Mouse (Mus musculus): ENCODE measurements around the gene Hist1h2ah. TPM values are rescaled to one million over a fixed set of nuclear protein-coding genes. Genes with fewer than 3 reads are reported as not detected.
A peak's percentile ranks its signal among the peaks of the same experiment; 100 is the strongest.
"Not testable (repeated sequence)": the region's sequence is repeated elsewhere in the genome, so short reads cannot be mapped to it uniquely, and the experiment has no call there.

Gene Hist1h2ah
- total RNA-seq (2021) (10 to 100 TPM; 14.2 to 18.9 TPM), polyA plus RNA-seq (2012; rRNA removed) (1.0 and 16.0 TPM in 2 replicates)
- long read RNA-seq, result 0 reads

DNA sequence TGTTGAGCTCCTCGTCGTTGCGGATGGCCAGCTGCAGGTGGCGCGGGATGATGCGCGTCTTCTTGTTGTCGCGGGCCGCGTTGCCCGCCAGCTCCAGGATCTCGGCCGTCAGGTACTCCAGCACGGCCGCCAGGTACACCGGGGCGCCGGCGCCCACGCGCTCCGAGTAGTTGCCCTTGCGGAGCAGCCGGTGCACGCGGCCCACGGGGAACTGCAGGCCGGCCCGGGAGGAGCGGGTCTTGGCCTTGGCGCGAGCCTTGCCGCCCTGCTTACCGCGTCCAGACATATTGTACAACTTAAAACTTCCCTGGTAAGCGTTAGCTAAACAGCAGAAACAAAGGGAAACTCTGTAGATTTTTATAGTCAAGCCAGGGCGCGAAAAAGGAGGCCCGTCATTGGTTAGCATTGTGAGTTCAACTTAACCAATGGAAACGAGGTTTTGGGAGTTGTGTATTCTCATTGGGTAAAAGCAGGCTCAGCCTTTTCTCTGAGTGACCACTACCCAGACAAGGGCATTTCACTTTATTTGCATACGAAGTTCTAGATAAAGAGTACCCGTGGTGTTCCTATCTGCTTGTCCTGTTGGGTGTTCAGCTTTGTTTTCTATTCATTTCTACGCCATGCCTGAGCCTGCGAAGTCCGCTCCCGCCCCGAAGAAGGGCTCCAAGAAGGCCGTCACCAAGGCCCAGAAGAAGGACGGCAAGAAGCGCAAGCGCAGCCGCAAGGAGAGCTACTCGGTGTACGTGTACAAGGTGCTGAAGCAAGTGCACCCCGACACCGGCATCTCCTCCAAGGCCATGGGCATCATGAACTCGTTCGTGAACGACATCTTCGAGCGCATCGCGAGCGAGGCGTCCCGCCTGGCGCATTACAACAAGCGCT, at the start of gene Hist1h2ah, which contains the start of gene Hist1h2bk:
Gene Hist1h2ah (minus strand): TSS at position 302 of the 882 bp plus-strand sequence.
Gene Hist1h2bk (plus strand): TSS at position 604 of the 882 bp plus-strand sequence.
- DNase-seq, result peak; percentile 90

DNA sequence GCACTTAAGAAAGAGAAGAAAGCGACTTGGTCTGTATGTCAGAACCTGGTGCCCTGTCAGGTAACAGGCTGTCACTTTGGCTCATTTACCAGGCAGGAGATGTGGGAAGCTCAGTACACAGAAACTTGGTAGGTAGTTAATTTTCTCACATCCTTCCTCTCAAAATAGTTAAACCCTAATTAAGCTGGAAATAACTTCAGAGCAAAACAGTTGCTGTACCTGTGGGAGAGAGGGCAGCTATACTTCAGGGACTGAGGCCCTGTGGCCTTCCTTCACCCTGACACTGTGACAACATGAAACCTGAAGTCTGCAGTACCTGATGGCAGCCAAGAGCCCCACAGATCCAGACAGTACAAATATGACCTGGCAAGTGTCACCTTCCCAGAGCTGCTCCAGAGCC, 48.8 kb upstream of the Hist1h2ah start, which contains the start of gene Vmn1r188:
Gene Vmn1r188 (plus strand): TSS at position 301 of the 400 bp plus-strand sequence.
- not testable (repeated sequence) for DNase-seq

DNA sequence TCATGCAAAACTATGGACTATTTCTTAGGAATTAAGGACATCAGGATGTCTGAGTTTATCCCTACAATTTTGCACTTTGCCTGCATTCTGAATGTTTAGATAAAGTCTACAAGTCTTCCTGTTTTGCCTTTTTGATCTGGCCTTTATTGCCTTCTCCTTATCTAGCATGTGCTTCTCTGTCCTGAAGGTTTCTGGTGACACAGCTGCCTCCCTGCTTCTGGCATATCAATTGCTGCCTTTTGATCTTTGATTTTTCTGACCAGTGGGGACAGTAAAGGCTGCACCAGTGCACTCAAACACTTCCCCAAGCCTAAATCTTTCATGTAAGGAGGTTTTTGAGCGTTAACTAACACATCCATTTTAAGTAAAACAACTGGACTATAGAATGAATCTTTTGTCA, 28.1 kb upstream of the Hist1h2ah start:
- DNase-seq, result no peak

DNA sequence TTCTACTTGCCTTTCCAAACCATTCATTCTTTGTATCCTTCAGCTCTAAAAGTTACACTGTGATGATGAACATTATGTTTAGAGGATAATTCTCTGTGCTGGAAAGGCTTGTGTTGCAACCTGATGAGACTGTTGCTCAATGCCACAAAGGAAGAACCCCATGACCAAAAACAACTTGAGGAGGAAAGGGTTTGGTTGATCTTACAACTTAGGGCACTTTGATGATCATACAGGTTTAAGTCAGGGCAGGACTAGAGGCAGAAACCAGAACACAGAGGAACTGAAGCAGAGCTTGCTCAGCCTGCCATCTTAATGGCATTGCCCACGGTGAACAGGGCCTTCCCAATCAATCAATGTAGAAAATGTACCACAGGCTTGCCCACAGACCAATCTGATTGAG, 26.1 kb upstream of the Hist1h2ah start:
- DNase-seq, result no peak

DNA sequence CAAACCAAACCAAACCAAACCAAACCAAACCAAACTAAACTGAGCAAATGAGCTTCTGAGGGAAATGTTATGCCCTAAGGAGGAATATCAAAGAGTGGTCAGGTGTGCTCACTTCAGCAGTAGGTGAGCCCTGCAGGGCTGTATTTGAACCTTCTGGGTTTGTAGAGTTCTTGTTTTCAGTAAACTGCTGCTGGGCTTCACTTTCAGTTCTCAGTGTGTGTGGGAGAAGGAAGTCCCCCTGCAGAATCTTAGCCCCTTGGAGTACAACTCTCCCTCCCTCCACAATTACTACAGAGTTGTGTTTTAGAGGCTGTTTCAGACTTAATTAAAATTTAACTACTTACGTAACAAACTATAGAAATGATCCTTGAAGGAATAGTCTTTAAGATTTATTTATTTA, 18.4 kb upstream of the Hist1h2ah start:
- no peak for DNase-seq

DNA sequence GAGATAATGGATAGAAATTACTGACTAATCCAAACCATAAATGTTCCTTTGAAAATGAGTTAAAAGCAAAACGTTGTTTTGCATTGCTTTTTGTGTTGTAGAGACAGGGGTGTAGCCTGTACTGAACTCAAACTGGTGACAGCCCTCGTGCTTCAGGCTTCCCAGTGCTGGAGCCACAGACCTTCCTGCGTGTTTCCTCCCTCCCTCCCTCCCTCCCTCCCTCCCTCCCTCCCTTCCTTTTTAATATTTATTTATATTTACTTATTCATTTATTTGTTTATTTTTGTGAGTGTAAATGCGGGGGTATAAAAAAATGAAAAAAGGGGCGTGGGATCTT, 16.1 kb upstream of the Hist1h2ah start:
- no peak for DNase-seq

DNA sequence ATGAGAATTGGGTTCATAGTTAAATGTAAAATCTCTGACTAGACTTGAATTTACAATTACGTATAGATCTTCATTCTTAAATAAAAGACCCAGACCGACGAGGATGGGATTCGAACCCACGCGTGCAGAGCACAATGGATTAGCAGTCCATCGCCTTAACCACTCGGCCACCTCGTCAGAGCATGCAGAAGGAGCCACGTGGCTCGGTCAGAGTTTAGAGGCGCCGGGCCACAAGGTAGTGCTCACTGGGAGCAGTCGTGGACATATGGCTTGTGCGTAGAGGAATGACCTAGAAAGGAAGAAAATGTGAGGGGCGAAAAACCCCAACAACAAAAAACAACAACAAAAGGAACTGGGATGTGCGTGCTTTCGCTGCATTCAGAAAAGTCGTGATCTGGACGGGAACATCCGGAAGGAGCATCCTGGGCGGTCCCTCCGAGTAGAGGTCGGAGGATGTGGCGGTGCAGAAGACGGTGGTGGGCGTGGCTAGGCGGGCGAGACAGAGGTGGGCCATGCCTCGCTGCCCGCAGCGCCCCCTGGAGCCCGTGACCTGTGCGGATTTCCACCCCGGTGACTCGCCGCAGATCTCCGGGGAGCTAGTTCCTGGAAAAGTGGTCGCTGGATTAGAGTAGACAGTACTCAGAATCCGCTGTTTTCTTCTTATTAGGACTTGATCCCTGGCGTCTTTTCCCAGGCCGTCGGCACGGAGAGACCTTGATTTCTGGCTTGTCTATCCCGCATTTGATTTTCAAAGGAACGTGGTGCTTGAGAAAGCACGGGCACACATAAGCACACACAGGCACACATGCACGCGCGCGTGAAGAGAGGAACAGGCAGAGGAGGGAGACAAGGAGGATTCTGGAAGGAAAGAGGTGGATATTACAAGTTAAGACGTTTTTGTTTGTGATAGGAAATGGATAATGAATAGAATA, 15.5 kb upstream of the Hist1h2ah start:
- peak; percentile 96 for DNase-seq

DNA sequence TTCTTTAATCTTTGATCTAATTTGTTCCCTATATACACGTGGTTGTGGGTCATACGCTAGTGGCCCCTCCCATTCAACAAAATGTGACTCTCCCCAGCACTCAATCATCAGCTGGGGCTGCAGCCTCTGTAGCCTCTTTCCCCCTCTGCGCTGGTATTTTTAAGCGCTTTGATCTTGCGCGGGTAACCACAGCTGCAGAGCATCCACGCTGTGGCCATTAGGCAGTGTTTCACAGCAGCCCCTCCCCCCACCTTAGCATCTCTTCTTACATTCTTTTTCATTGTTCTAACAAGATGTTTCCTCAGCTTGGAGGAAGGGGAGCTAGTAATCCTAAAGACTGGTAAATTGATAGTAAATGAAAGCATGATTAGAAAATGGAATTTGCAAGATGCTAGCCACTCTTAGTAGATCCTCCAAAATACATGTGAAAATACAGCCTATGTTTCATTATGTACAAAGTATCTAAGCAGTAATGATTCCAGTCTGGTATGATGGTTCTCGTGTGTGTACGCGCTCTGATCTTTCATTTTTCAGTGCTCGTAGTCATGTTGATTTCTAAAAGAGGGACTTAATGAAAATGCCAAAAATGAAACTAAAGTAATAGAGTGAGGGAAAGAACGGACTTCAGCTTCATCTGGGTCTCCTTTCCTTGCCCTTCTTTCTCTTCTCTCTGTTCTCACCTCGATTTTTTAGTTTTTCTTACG, 14.5 kb upstream of the Hist1h2ah start:
- DNase-seq, result peak; percentile 24

DNA sequence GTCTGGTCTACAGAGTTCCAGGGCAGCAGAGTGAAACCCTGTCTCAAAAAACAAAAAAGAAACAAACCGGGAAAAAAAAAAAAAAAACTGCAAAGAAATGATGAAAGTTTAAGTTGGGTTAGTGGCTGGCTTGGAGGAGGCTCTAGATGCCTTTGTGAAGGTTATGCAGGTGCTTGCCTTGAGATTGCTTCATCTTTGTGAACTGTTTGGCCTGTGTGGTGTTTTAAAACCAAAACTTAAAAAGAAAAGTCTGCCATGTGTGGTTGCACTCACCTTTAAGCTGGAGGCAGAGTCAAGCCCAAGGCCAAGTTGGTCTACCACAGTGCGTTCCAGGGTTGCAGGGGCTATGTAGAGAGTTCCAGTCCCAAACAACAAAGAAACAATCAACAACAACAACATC, 13.7 kb upstream of the Hist1h2ah start:
- DNase-seq, result no peak

DNA sequence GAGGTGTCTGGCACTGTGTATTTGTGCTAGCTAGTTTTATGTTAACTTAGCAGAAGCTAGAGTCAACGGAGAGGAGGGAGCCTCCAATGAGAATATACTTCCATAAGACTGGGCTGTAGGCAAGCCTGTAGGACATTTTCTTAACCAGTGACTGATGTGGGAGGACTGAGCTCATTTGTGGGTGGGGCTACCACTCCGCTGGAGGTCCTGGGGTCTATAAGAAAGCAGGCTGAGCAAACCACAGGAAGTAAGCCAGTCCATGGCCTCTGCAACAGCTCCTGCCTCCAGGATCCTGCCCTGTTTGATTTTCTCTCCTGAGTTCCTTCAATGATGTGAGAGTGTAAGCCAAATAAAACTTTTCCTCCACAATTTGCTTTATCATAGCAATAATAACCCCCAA, 9.9 kb upstream of the Hist1h2ah start:
- DNase-seq, result no peak

DNA sequence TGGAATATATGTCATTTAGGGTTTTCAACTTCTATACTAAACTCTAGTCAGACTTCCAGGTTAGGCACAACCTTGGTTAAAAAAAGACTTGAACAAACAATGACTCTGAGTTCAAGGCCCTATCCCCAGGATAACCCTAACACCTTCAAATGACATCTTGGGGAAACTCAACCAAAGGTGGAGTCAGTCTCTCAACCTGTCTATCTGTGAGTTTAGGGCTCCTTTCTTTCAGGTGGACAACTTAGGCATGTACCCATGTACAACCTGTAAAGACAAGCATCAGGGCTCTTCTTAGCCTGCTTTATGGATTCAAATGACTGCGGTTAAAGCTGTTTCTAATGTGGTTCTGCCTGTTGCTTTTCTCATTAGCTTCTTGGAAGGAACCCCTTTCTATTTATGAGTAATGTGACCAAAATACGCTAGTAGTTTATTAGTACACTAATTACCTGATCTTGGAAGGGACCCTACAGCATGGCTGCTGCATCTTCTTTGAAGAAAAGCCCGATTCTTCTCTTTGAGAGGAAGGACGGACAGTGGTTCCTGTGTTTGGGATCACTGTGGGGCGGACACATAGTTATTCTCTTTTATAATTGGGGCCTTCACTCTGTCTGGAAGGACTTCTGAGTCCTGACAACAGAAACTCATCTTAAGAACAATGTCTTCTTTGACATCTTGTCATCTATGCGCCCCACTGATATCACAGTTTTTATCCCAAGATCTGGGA, 9.2 kb upstream of the Hist1h2ah start:
- DNase-seq, result no peak

DNA sequence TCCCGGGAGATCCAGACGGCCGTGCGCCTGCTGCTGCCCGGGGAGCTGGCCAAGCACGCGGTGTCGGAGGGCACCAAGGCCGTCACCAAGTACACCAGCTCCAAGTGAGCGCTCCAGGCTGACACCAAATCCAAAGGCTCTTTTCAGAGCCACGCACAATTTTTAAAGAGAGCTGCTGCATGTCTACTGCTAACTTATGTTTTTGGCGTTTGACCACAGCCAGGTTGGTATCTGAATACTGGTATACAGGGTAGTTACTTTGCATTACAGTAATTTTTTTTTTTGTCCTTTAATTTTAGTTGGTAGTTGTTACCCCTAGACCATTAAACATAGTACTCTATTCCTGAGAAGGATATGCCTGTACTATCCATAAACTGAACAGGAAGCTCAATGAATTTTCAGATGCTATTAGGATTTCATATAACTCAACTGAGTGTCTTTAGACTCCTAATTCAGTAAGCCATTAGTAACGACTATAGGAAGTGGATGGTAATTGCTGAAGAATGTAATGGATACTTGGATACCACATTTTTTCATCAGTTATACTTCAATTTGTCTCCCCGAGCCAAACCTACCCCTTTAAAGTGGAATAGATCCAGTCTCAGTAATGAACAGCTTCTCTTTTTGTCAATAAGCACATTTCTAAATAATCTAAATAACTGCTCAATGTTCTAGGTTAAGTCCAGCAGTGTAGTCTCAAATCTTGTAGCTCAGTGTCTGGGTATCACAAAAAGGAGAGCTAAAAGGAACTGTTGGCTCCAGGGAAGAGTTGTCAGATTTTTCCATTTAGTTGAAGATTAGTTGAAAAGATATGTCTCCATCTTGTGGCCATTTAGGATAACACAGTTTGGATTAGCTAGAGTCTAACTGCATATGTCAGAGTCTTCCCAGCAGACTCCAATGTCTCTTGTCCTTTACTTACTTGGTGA, 8.4 kb upstream of the Hist1h2ah start:
- no peak for DNase-seq

DNA sequence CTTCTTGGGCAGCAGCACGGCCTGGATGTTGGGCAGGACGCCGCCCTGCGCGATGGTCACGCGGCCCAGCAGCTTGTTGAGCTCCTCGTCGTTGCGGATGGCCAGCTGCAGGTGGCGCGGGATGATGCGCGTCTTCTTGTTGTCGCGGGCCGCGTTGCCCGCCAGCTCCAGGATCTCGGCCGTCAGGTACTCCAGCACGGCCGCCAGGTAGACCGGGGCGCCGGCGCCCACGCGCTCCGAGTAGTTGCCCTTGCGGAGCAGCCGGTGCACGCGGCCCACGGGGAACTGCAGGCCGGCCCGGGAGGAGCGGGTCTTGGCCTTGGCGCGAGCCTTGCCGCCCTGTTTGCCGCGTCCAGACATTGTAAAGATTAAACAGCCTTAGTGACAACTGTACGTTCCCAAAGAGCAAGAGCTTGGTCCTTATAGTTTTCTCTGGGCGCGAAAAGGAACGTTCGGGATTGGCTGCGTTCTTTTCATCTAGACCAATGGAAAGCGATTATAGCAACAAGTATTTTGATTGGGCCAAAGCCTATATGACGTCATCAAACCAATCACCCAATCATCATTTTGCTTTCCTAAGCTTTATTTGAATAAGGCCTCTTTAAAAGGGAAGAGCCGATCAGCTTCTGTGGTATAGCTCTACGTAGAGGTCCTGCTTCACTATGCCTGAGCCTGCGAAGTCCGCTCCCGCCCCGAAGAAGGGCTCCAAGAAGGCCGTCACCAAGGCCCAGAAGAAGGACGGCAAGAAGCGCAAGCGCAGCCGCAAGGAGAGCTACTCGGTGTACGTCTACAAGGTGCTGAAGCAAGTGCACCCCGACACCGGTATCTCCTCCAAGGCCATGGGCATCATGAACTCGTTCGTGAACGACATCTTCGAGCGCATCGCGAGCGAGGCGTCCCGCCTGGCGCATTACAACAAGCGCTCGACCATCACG, 7.5 kb upstream of the Hist1h2ah start, which contains the start of the genes Hist1h2ag and Hist1h2bj:
Gene Hist1h2ag (minus strand): TSS at position 377 of the 935 bp plus-strand sequence.
Gene Hist1h2bj (plus strand): TSS at position 647 of the 935 bp plus-strand sequence.
- DNase-seq, result peak; percentile 93

DNA sequence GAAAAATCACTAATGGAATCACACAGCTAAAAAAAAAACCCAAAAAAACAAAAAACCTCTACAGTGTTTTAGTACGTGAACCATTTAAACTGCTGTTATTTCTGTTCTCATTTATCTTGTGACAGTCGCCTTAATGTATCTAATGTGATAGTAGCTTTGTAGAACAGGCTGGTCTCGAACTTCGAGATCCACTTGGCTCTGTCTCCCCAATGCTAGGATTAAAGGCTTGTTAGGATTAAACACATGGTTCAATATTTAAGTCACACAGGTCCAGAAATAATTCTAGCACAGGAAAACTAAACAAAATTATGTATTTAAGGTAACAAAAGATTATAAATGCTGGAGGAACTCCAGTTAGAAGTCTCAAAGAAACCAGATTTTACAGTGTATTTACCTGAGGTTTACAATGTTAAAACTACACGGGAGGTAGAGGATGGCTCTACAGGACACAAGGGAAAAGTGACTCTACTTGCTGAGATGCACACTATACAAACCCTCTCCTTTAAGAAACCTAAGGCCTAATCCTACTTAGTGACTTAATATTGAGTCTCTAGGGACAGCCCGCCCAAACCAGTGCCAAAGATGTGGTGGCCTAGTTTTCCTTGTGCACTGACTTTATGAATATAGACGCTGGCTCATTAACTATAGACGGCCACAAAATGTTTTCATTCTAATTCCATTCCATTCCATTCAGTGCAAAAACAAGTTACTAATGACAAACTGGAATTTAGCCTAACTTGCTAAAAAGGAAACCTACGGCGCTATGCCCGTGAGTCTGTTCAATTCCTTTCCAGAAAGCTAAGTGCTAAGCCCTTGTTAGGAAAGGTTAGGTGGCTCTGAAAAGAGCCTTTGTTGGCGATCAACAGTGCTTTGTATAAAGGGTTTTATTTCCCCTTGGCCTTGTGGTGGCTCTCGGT, 6.5 kb upstream of the Hist1h2ah start:
- no peak for DNase-seq

DNA sequence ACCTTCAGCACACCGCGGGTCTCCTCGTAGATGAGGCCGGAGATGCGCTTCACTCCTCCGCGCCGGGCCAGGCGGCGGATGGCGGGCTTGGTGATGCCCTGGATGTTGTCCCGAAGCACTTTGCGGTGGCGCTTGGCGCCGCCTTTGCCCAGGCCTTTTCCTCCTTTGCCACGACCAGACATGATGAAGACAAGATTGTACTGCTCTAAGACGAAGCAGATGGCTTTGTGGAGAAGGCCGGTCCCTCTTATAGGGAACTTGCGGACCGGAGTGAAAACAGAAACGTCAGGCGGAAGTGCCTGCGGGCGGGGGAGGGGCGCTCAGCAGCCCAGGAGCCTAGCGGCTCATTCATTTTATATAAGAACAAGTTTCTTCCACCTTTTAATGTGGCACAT, 5.8 kb upstream of the Hist1h2ah start, which contains the start of gene Hist1h4i:
Gene Hist1h4i (minus strand): TSS at position 221 of the 395 bp plus-strand sequence.
- DNase-seq, result peak; percentile 95

DNA sequence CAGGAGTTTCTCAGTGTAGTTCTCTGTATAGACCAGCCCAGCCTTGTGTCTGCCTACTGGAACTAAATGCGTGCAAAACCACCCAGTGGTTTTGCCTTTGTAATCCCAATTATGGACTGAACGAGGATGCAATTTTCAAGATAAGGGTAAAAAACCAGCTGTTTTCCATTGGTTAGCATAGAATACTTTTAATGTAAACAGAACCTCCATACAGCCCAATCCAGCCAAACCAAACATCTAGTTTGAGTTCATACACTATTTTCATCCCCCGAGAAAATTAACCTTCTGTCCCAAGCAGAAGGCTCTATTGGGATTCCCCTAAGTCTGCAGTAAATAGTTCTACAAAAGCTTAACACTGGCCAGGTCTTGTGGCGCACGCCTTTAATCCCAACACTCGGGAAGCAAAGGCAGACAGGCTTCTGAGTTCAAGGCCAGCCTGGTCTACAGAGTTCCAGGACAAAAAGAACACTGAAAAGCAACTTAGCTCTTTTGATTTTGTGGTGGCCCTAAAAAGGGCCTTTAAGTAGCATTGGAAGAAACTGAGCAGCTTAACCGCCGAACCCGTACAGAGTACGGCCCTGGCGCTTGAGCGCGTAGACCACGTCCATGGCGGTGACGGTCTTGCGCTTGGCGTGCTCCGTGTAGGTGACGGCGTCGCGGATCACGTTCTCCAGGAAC, 5.2 kb upstream of the Hist1h2ah start:
- DNase-seq, result no peak

DNA sequence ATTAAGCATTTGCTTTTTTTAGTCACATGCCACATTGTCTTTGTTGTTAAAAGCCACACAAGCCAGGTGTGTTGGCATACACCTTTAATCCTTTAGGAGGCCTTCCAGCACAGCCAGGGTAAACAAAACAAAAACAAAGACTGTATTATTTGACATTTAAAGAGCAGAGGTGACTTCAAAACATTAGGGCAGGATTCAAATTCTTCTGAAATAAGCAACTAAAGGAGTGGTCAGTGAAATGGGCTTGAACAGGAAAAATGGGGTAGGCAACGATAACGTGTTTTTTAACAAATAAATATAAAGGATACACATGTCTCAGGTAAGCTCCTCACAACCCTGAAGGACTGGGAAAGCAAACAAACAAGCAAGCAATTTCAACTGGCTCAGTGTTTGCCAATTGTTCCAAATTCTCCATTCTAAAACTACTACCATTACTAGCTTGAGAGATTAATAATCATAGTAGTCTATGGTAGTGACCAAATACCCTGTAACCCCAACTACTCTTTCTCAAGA, 4.6 kb upstream of the Hist1h2ah start:
- no peak for DNase-seq
